Mouse (Mus musculus) erythroblast, embryonic 14.5 days (primary cell): ENCODE data around the gene Armh4. TPM values are rescaled to one million over a fixed set of nuclear protein-coding genes. Genes with fewer than 3 reads are reported as not detected.

Experiments used
- H3K27me3 ChIP-seq: 2 replicates; pipeline ENCODE4 v1.6.1; 2012; ENCODE audit warnings: inconsistent platforms; ENCODE audit not compliant: control insufficient read depth
- H3K36me3 ChIP-seq: 2 replicates; pipeline ENCODE4 v1.6.1; 2012; ENCODE audit warnings: mild to moderate bottlenecking, inconsistent platforms; ENCODE audit not compliant: control insufficient read depth
- H3K4me1 ChIP-seq: 2 replicates; pipeline ENCODE4 v1.6.1; 2012; ENCODE audit warnings: inconsistent platforms; ENCODE audit not compliant: control insufficient read depth
- H3K4me3 ChIP-seq: replicated peaks from 2 replicates; pipeline ENCODE3; 2012; ENCODE audit warnings: moderate library complexity, mild to moderate bottlenecking, inconsistent platforms
- H3K9me3 ChIP-seq: 2 replicates; pipeline ENCODE4 v1.6.1; 2012; ENCODE audit warnings: low read length, inconsistent platforms, mixed read lengths; ENCODE audit not compliant: control insufficient read depth
- GATA1 ChIP-seq: IDR thresholded peaks from 2 replicates; pipeline ENCODE4 v1.6.1; 2012; ENCODE audit warnings: low read length, inconsistent platforms, mixed read lengths
- TAL1 ChIP-seq: IDR thresholded peaks from 3 replicates; pipeline ENCODE4 v1.6.1; 2012; ENCODE audit warnings: low read length, inconsistent platforms, mixed read lengths
- polyA plus RNA-seq: library from polyadenylated mRNA; stranded (reverse); fragments of >175 nt; gene quantifications from 2 replicates; pipeline ENCODE4 v1.2.3, GENCODE M21; 2012

The Armh4 gene
- polyA plus RNA-seq, 1 experiment = not detected

GRCm38 (mm10) chr14:49679511-49680284 lies 103.5 kb downstream of the Armh4 start:
- no peaks in the 10 kb centered on the region for H3K9me3 ChIP-seq
- no peaks in the 10 kb centered on the region for H3K36me3 ChIP-seq
- TF ChIP-seq TAL1 (no peak), GATA1 (no peak)
- H3K4me3 ChIP-seq = no peak overlapping the region
- no peaks in the 10 kb centered on the region for H3K27me3 ChIP-seq
- H3K4me1 ChIP-seq = no peaks in the 10 kb centered on the region

- no peaks in the 10 kb centered on the region for H3K36me3 ChIP-seq
- no peaks in the 10 kb centered on the region for H3K9me3 ChIP-seq
- TF ChIP-seq GATA1 = no peak
- no peak for TF ChIP-seq TAL1
- H3K4me1 ChIP-seq = no peaks in the 10 kb centered on the region
- H3K4me3 ChIP-seq = no peak overlapping the region
- no peaks in the 10 kb centered on the region for H3K27me3 ChIP-seq
Observed at GRCm38 (mm10) chr14:49676580-49676979, 106.6 kb downstream of the Armh4 start.

- TF ChIP-seq GATA1 = no peak
- no peak for TF ChIP-seq TAL1
- H3K4me3 ChIP-seq = no peak overlapping the region
- no peaks in the 10 kb centered on the region for H3K9me3 ChIP-seq
- no peaks in the 10 kb centered on the region for H3K36me3 ChIP-seq
- no peaks in the 10 kb centered on the region for H3K27me3 ChIP-seq
- no peaks in the 10 kb centered on the region for H3K4me1 ChIP-seq
Observed at GRCm38 (mm10) chr14:49660444-49660843, 122.7 kb downstream of the Armh4 start.

GRCm38 (mm10) chr14:49649191-49649590 lies 134.0 kb downstream of the Armh4 start:
- Histone ChIP-seq H3K36me3 (no peaks in the 10 kb centered on the region), H3K27me3 (no peaks in the 10 kb centered on the region), H3K4me3 (no peak overlapping the region), H3K4me1 (no peaks in the 10 kb centered on the region), H3K9me3 (no peaks in the 10 kb centered on the region)
- no peak for TF ChIP-seq TAL1
- TF ChIP-seq GATA1 = no peak

- Histone ChIP-seq H3K4me1 (no peaks in the 10 kb centered on the region), H3K27me3 (no peaks in the 10 kb centered on the region), H3K9me3 (no peaks in the 10 kb centered on the region; the same call in 1 of the 2 replicates), H3K36me3 (no peaks in the 10 kb centered on the region), H3K4me3 (no peak overlapping the region)
- TF ChIP-seq GATA1 (no peak), TAL1 (no peak)
Observed at GRCm38 (mm10) chr14:49637422-49637821, 145.8 kb downstream of the Armh4 start.

GRCm38 (mm10) chr14:49626055-49626454 lies 157.1 kb downstream of the Armh4 start:
- H3K4me1 ChIP-seq = no peaks in the 10 kb centered on the region
- H3K36me3 ChIP-seq = no peaks in the 10 kb centered on the region
- TF ChIP-seq GATA1 = no peak
- TF ChIP-seq TAL1 = no peak
- no peaks in the 10 kb centered on the region for H3K27me3 ChIP-seq
- H3K4me3 ChIP-seq = no peak overlapping the region
- no peaks in the 10 kb centered on the region for H3K9me3 ChIP-seq

Other genes starting within 250 kb of the Armh4 start
- not detected in 2 replicates for gene Olfr722, start 118.6 kb upstream of the Armh4 start, polyA plus RNA-seq
- not detected in 2 replicates for gene Olfr723, start 148.4 kb upstream of the Armh4 start, polyA plus RNA-seq
- gene Olfr724, start 179.9 kb upstream of the Armh4 start, polyA plus RNA-seq = not detected in 2 replicates